Mouse (Mus musculus) thymus, adult 2 months (tissue): ENCODE data around the gene Xpnpep1.

Experiments
- CTCF ChIP-seq: fragments of 200-500 bp; IDR thresholded peaks from 2 replicates; pipeline ENCODE4 v1.5.1; 2012; ENCODE audit warnings: mild to moderate bottlenecking, control low read depth, low read length, moderate library complexity, borderline replicate concordance; ENCODE audit not compliant: control insufficient read depth, poor library complexity, insufficient read depth; ENCODE audit errors: extremely low read depth
- POLR2A ChIP-seq: fragments of 200-500 bp; IDR thresholded peaks from 2 replicates; pipeline ENCODE4 v1.6.1; 2012; ENCODE audit warnings: mild to moderate bottlenecking, low read length, control low read depth, moderate library complexity; ENCODE audit not compliant: control insufficient read depth, poor library complexity, insufficient read depth; ENCODE audit errors: extremely low read depth

- TF ChIP-seq POLR2A (no peak), CTCF (no peak)
Measured at GRCm38 (mm10) chr19:53087268-53088143, 47.5 kb upstream of the Xpnpep1 start.
